Mouse (Mus musculus) T-helper 17 cell (primary cell): ENCODE results near the gene Stk26.

Source experiments
- in situ Hi-C, 2 experiments: fragments of 300-600 bp; cut with MboI, MseI; formaldehyde crosslinking; loops; 1 replicate in 1 of 2; 2 replicates in 1 of 2; pipeline ENCODE4 v1.15.1; 2025; ENCODE audit warnings: high pct_unique_total_duplicates in 2 of 2

Gene Stk26

DNA sequence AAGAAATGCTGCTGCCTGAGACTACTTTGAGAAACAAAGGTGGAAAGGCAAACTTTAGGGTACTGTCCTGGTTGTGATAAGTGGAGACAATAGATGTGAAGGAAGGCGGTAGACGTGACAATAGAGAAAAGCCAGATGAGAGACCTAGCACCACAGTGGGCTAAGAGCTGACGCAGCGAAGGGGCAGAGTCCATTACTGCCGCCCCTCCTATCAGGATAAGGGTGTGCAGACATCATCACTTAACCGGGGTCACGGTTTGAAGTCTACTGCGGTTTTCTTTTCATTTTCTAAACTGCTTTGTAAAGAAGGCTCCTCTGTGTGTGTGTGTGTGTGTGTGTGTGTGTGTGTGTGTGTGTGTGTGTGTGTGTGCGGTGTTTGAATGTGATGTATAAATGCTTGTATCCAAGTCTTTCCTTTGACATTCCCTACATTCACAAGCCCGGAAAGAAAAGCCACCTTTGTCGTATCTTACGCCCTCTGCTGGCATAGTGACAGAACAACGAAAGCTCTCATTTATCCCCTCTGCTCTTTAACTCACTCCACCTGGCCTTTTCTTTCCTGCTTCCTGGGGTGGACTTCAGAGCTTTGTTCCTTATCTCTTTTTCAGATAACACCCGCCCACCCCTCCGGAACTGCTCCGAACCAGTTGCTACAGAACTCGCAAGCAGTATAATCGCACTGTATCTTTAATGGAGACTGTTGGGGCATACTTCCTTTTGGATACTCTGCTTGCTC is 84.0 kb downstream of the Stk26 start:
- in situ Hi-C loops, result loop anchor here in 1 of 2 experiments (10.0 to 25.0 kb wide), 2 partner anchors 250 to 787 kb away; no protein-coding TSS in a partner anchor

DNA sequence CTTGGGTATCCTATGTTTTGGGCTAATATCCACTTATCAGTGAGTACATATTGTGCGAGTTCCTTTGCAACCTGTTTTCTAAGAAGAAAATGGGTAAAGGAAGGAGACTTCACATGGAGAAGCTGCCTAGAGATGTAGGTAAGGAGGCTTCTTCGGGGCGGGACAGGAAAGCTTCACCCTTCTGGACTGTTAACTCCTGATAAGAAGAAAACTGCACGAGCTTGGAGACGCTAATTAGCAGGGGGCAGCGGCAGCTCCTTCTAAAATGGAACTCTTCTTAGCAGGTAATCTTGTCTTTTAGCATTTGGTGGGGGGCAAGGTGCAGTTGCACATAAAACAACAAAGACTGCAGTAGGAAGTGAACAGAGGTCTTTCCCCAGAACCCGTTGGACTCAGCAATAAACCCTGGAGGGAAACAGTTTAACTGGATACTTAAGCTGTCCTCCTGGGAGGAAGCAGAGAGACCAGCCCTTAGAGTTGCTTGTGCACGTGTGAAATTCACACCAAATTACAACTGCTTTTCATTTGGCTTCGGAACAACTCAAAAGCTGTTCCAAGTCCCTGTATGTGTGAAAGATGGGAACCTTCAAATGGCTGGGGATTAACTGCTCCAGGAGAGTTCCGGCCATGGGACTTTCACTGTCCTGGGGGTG is 86.2 kb downstream of the Stk26 start:
- in situ Hi-C loops, result loop anchor here in 1 of 2 experiments (10.0 kb wide), 1 partner anchor 252 kb away; no protein-coding TSS in a partner anchor

DNA sequence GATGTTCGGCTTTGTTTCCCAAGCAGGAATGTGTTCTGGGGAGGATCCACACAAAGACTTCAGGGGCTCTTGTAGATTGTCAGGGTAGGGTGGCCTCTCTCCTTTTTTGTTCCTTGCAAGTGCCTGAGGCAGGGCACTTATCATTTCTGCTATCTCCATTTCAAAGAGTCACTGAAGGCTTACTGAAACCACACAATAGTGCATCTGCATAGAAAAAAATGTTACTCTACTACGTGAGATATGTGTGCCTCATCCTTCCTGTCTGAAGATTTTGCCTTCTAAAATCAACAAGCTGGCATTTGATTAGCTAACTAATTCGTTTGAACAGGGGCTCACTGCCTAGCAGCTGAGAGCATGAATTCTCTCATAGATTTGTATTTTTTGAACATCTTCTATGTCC is 89.5 kb downstream of the Stk26 start:
- in situ Hi-C loops, result no loop called here

DNA sequence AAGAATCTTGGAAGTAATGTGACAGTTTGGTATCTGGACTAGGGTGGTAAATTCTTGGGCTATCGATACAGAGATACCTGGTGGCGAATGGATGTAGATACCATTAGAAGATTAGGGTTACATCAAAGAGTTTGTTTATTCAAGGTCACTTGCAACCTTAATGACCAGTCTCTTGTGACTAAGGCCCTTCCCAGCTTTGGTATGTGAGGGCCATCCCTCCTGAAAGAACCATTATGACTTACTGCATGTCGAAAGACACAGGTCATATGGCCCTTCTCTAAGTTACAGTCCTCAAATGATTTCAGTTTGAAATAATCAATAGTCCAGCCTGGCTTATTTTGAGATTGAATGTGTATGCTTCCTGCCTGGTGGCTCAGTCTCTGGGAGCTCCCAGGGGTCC is 96.3 kb downstream of the Stk26 start:
- in situ Hi-C loops, result no loop called here

DNA sequence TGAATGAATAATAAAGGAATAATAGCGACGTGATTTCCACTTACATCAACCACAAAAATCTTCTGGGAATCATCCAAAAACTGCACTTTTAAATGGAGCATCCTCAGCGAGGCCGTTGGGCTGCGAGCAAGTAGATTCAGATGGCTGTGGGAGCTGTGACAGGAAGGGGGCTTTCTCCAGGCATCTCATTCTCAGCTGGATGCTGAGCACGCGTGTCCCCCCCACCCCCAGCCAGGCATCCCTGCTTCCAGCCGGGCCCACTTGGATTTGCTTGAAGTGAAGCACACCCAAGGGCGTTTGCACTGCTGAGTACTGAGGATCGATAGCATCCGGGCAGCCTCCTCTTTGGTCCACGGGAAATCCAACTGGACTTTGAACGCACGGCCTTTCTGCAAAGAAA is 101.8 kb downstream of the Stk26 start, which contains the start of gene Frmd7:
Frmd7 (minus strand) TSS at position 101 of the 400 bp plus-strand sequence.
- in situ Hi-C loops, result no loop called here
